Mouse (Mus musculus): ENCODE data around the gene Atxn1.

Gene Atxn1

GRCm38 (mm10) chr13:45950355-45950861 is 14.4 kb downstream of the Atxn1 start:
- TF ChIP-seq GATA4 (IDR thresholded peaks at IDR 0.05; ENCODE audit: insufficient replicate concordance, low read length) = no peak

- TF ChIP-seq GATA4 (IDR thresholded peaks at IDR 0.05; ENCODE audit: insufficient replicate concordance, low read length) = no peak
These were observed 18.7 kb downstream of the Atxn1 start for GRCm38 (mm10) chr13:45946136-45946535.

GRCm38 (mm10) chr13:45942337-45942736 is 22.5 kb downstream of the Atxn1 start:
- TF ChIP-seq GATA4 (IDR thresholded peaks at IDR 0.05; ENCODE audit: insufficient replicate concordance, low read length) = no peak

GRCm38 (mm10) chr13:45940714-45941113 is 24.1 kb downstream of the Atxn1 start:
- TF ChIP-seq GATA4 (IDR thresholded peaks at IDR 0.05; ENCODE audit: insufficient replicate concordance, low read length) = no peak

GRCm38 (mm10) chr13:45939561-45939960 is 25.2 kb downstream of the Atxn1 start:
- TF ChIP-seq GATA4 (IDR thresholded peaks at IDR 0.05; ENCODE audit: insufficient replicate concordance, low read length) = no peak

- no peak for TF ChIP-seq GATA4 (IDR thresholded peaks at IDR 0.05; ENCODE audit: insufficient replicate concordance, low read length)
These were observed 26.7 kb downstream of the Atxn1 start for GRCm38 (mm10) chr13:45938083-45938482.

- TF ChIP-seq GATA4 (IDR thresholded peaks at IDR 0.05; ENCODE audit: insufficient replicate concordance, low read length) = no peak
These were observed 28.0 kb downstream of the Atxn1 start for GRCm38 (mm10) chr13:45936765-45937164.

GRCm38 (mm10) chr13:45935798-45936197 is 29.0 kb downstream of the Atxn1 start:
- no peak for TF ChIP-seq GATA4 (IDR thresholded peaks at IDR 0.05; ENCODE audit: insufficient replicate concordance, low read length)

GRCm38 (mm10) chr13:45934841-45935240 is 30.0 kb downstream of the Atxn1 start:
- no peak for TF ChIP-seq GATA4 (IDR thresholded peaks at IDR 0.05; ENCODE audit: insufficient replicate concordance, low read length)

GRCm38 (mm10) chr13:45934085-45934484 is 30.7 kb downstream of the Atxn1 start:
- no peak for TF ChIP-seq GATA4 (IDR thresholded peaks at IDR 0.05; ENCODE audit: insufficient replicate concordance, low read length)

GRCm38 (mm10) chr13:45932491-45932921 is 32.3 kb downstream of the Atxn1 start:
- TF ChIP-seq GATA4 (IDR thresholded peaks at IDR 0.05; ENCODE audit: insufficient replicate concordance, low read length) = no peak

- no peak for TF ChIP-seq GATA4 (IDR thresholded peaks at IDR 0.05; ENCODE audit: insufficient replicate concordance, low read length)
These were observed 32.9 kb downstream of the Atxn1 start for GRCm38 (mm10) chr13:45931891-45932290.

GRCm38 (mm10) chr13:45931215-45931614 is 33.6 kb downstream of the Atxn1 start:
- no peak for TF ChIP-seq GATA4 (IDR thresholded peaks at IDR 0.05; ENCODE audit: insufficient replicate concordance, low read length)

- TF ChIP-seq GATA4 (IDR thresholded peaks at IDR 0.05; ENCODE audit: insufficient replicate concordance, low read length) = no peak
These were observed 35.1 kb downstream of the Atxn1 start for GRCm38 (mm10) chr13:45929744-45930143.

- TF ChIP-seq GATA4 (IDR thresholded peaks at IDR 0.05; ENCODE audit: insufficient replicate concordance, low read length) = no peak
These were observed 39.5 kb downstream of the Atxn1 start for GRCm38 (mm10) chr13:45925294-45925693.

GRCm38 (mm10) chr13:45924555-45924954 is 40.3 kb downstream of the Atxn1 start:
- TF ChIP-seq GATA4 (IDR thresholded peaks at IDR 0.05; ENCODE audit: insufficient replicate concordance, low read length) = no peak

- no peak for TF ChIP-seq GATA4 (IDR thresholded peaks at IDR 0.05; ENCODE audit: insufficient replicate concordance, low read length)
These were observed 41.7 kb downstream of the Atxn1 start for GRCm38 (mm10) chr13:45923086-45923485.

All from liver, adult (tissue).